Mouse (Mus musculus): Measurements from ENCODE around the gene Fbxo24.

GRCm38 (mm10) chr5:137668971-137669370, 40.2 kb upstream of the Fbxo24 start:
- TF ChIP-seq NRF1 (IDR thresholded peaks at IDR 0.05; ENCODE audit: low read depth, low read length) = no peak
- no peak for TF ChIP-seq KAT2A (IDR thresholded peaks at IDR 0.05; ENCODE audit: insufficient replicate concordance, low read length)
- no peak for TF ChIP-seq RAD21 (IDR thresholded peaks at IDR 0.05; ENCODE audit: low read depth, low read length)
- TF ChIP-seq BHLHE40 (IDR thresholded peaks at IDR 0.05; ENCODE audit: low read depth, low read length) = no peak
- TF ChIP-seq CTCF (conservative IDR thresholded peaks at IDR 0.05 in 1 of 2, IDR thresholded peaks at IDR 0.05 in 1 of 2; ENCODE audit: low read depth in 2 of 2, low read length in 2 of 2) = no peak
- no peak for TF ChIP-seq MAZ (IDR thresholded peaks at IDR 0.05; ENCODE audit: low read depth, low read length)
- no peak for TF ChIP-seq HCFC1 (IDR thresholded peaks at IDR 0.05; ENCODE audit: low read depth, low read length)
- TF ChIP-seq MAX (IDR thresholded peaks at IDR 0.05; ENCODE audit: low read length) = no peak
- no peak for TF ChIP-seq POLR2A (IDR thresholded peaks at IDR 0.05; ENCODE audit: low read depth, low read length)
- TF ChIP-seq TCF12 (IDR thresholded peaks at IDR 0.05; ENCODE audit: low read depth, low read length) = no peak
- no peak for TF ChIP-seq GABPA (IDR thresholded peaks at IDR 0.05; ENCODE audit: insufficient replicate concordance, low read depth, low read length)
- TF ChIP-seq ETS1 (conservative IDR thresholded peaks at IDR 0.05; ENCODE audit: low read depth, low read length) = no peak
- TF ChIP-seq MYC (IDR thresholded peaks at IDR 0.05; ENCODE audit: low read depth, low read length) = no peak
- TF ChIP-seq EP300 (IDR thresholded peaks at IDR 0.05; ENCODE audit: low read length) = no peak

Measured in CH12.LX (cell line).